Mouse (Mus musculus) stomach, embryonic 16.5 days (tissue): ENCODE data around the gene Cbx8. TPM values are rescaled to one million over a fixed set of nuclear protein-coding genes. Genes with fewer than 3 reads are reported as not detected.

ENCODE experiments used
- ATAC-seq: fragments of 200-750 bp; cut with Nextera tagmentation; 2 replicates; pipeline ENCODE4 v1.8.0; 2017; ENCODE audit warnings: moderate number of reproducible peaks, moderate TSS enrichment; ENCODE audit not compliant: insufficient read depth, low FRiP score
- H3K27ac ChIP-seq: fragments of 300-500 bp; sonication (generic); 2 replicates; pipeline ENCODE4 v1.5.1; 2014; ENCODE audit warnings: low read length
- H3K27me3 ChIP-seq: fragments of 300-500 bp; sonication (generic); 2 replicates; pipeline ENCODE4 v1.6.1; 2014; ENCODE audit warnings: low read length, control low read depth, mixed read lengths; ENCODE audit not compliant: control insufficient read depth, insufficient read depth
- H3K36me3 ChIP-seq: fragments of 300-500 bp; sonication (generic); 2 replicates; pipeline ENCODE4 v1.6.1; 2014; ENCODE audit warnings: low read length; ENCODE audit not compliant: control insufficient read depth, insufficient read depth
- H3K4me1 ChIP-seq: fragments of 300-500 bp; sonication (generic); 2 replicates; pipeline ENCODE4 v1.6.1; 2014; ENCODE audit warnings: low read length, control low read depth, mixed read lengths; ENCODE audit not compliant: control insufficient read depth, insufficient read depth
- H3K4me2 ChIP-seq: fragments of 300-500 bp; sonication (generic); 2 replicates; pipeline ENCODE4 v1.6.1; 2014; ENCODE audit warnings: low read depth, low read length, mixed read lengths
- H3K4me3 ChIP-seq: fragments of 300-500 bp; sonication (generic); replicated peaks from 2 replicates; pipeline ENCODE4 v1.5.1; 2014; ENCODE audit warnings: mild to moderate bottlenecking, low read length
- H3K9ac ChIP-seq: fragments of 300-500 bp; sonication (generic); 2 replicates; pipeline ENCODE4 v1.6.1; 2014; ENCODE audit warnings: low read length
- H3K9me3 ChIP-seq: fragments of 300-500 bp; sonication (generic); replicated peaks from 2 replicates; pipeline ENCODE4 v1.6.1; 2016; ENCODE audit warnings: low read length, control low read depth; ENCODE audit not compliant: control insufficient read depth
- whole genome bisulfite sequencing: fragments of 180-500 bp; shearing (Covaris S2); extraction: QIAGEN DNeasy Blood & Tissue Kit; methylation state at CpG from one replicate; pipeline ENCODE4 v1.1.7; 2014; 5-methylcytosine and 5-hydroxymethylcytosine counted together
- polyA plus RNA-seq: library from polyadenylated mRNA; unstranded; fragments of >200 nt; fragmentation: Nextera tagmentation; extraction: Ambion mirVana; gene quantifications from 2 replicates; pipeline ENCODE4 v1.2.1, GENCODE M21; 2015

The Cbx8 gene
- polyA plus RNA-seq, 1 experiment from 2014 or later, result 6.4 TPM

- peak overlapping the region; percentile 85 for H3K9ac ChIP-seq
- WGBS, result 1% methylated on average over 15 of the region's 15 CpGs
- ATAC-seq, result no peak
Measured at GRCm38 (mm10) chr11:119023616-119023980, 17.2 kb downstream of the Cbx8 start.

GRCm38 (mm10) chr11:119022895-119023615 lies 17.7 kb downstream of the Cbx8 start, which contains the start of gene Cbx2:
Gene Cbx2, plus strand, starts transcription at chr11:119022962.
- peak within 1 kb of the TSS; percentile 91 for H3K4me2 ChIP-seq
- peak within 1 kb of the TSS; percentile 85 for H3K4me3 ChIP-seq
- WGBS, result under 1% methylated on average over 99 of the region's 99 CpGs
- H3K27ac ChIP-seq, result peak within 1 kb of the TSS; percentile 67
- peaks cover 42% of the 10 kb centered on the region for H3K4me1 ChIP-seq
- H3K27me3 ChIP-seq, result peaks cover 9% of the 10 kb centered on the region; the same call in 1 of the 2 replicates
- H3K9ac ChIP-seq, result peak within 1 kb of the TSS; percentile 85
- peaks cover 8% of the 10 kb centered on the region; the same call in 1 of the 2 replicates for H3K36me3 ChIP-seq
- peak; percentile 93 for ATAC-seq
- H3K9me3 ChIP-seq, result no peaks in the 10 kb centered on the region

More at GRCm38 (mm10) chr11:119023616-119023980, 17.2 kb downstream of the Cbx8 start:
- H3K27me3 ChIP-seq, result peaks cover 9% of the 10 kb centered on the region; the same call in 1 of the 2 replicates
- H3K4me3 ChIP-seq, result peak overlapping the region; percentile 85
- peaks cover 8% of the 10 kb centered on the region; the same call in 1 of the 2 replicates for H3K36me3 ChIP-seq
- peaks cover 42% of the 10 kb centered on the region for H3K4me1 ChIP-seq
- H3K27ac ChIP-seq, result peak overlapping the region; percentile 67
- peak overlapping the region; percentile 91 for H3K4me2 ChIP-seq
- no peaks in the 10 kb centered on the region for H3K9me3 ChIP-seq

- WGBS, result 4% methylated on average over 42 of the region's 42 CpGs
- H3K27me3 ChIP-seq, result peaks cover 9% of the 10 kb centered on the region; the same call in 1 of the 2 replicates
- peaks cover 42% of the 10 kb centered on the region for H3K4me1 ChIP-seq
- H3K27ac ChIP-seq, result peak overlapping the region; percentile 26; the same call in 1 of the 2 replicates
- peak overlapping the region; percentile 91 for H3K4me2 ChIP-seq
- peak overlapping the region; percentile 85 for H3K4me3 ChIP-seq
- H3K9me3 ChIP-seq, result no peaks in the 10 kb centered on the region
- no peak for ATAC-seq
- H3K9ac ChIP-seq, result peak overlapping the region; percentile 85
- peaks cover 8% of the 10 kb centered on the region; the same call in 1 of the 2 replicates for H3K36me3 ChIP-seq
Measured at GRCm38 (mm10) chr11:119022068-119022894, 18.5 kb downstream of the Cbx8 start.

GRCm38 (mm10) chr11:119021180-119021579 lies 19.6 kb downstream of the Cbx8 start:
- H3K4me1 ChIP-seq, result peaks cover 36% of the 10 kb centered on the region
- H3K27me3 ChIP-seq, result peaks cover 9% of the 10 kb centered on the region; the same call in 1 of the 2 replicates
- H3K27ac ChIP-seq, result no peak overlapping the region
- 77% methylated on average over 7 of the region's 7 CpGs for WGBS
- H3K9me3 ChIP-seq, result no peaks in the 10 kb centered on the region
- H3K36me3 ChIP-seq, result no peaks in the 10 kb centered on the region
- no peak overlapping the region for H3K4me2 ChIP-seq
- ATAC-seq, result no peak
- no peak overlapping the region for H3K4me3 ChIP-seq
- H3K9ac ChIP-seq, result no peak overlapping the region

GRCm38 (mm10) chr11:119017506-119017905 lies 23.3 kb downstream of the Cbx8 start:
- no peak overlapping the region for H3K4me3 ChIP-seq
- 71% methylated on average over 7 of the region's 7 CpGs for WGBS
- peaks cover 9% of the 10 kb centered on the region; the same call in 1 of the 2 replicates for H3K27me3 ChIP-seq
- no peaks in the 10 kb centered on the region for H3K9me3 ChIP-seq
- H3K36me3 ChIP-seq, result no peaks in the 10 kb centered on the region
- H3K4me2 ChIP-seq, result no peak overlapping the region
- H3K9ac ChIP-seq, result no peak overlapping the region
- no peak for ATAC-seq
- H3K27ac ChIP-seq, result no peak overlapping the region
- H3K4me1 ChIP-seq, result peaks cover 9% of the 10 kb centered on the region; the same call in 1 of the 2 replicates

- H3K4me1 ChIP-seq, result no peaks in the 10 kb centered on the region
- WGBS, result 74% methylated on average over 7 of the region's 7 CpGs
- no peak for ATAC-seq
Measured at GRCm38 (mm10) chr11:119014455-119014854, 26.3 kb downstream of the Cbx8 start.

GRCm38 (mm10) chr11:119007461-119008456 lies 33.0 kb downstream of the Cbx8 start:
- WGBS, result 19% methylated on average over 21 of the region's 21 CpGs
- peak overlapping the region; percentile 50 for H3K9ac ChIP-seq
- H3K27ac ChIP-seq, result no peak overlapping the region
- peak overlapping the region; percentile 46 for H3K4me2 ChIP-seq
- peak; percentile 90; the same call in 1 of the 2 replicates for ATAC-seq
- H3K36me3 ChIP-seq, result no peaks in the 10 kb centered on the region
- H3K9me3 ChIP-seq, result no peaks in the 10 kb centered on the region
- no peaks in the 10 kb centered on the region for H3K4me1 ChIP-seq
- peak overlapping the region; percentile 37 for H3K4me3 ChIP-seq
- H3K27me3 ChIP-seq, result no peaks in the 10 kb centered on the region

More at GRCm38 (mm10) chr11:119014455-119014854, 26.3 kb downstream of the Cbx8 start:
- Histone ChIP-seq H3K4me2 (no peak overlapping the region), H3K4me3 (no peak overlapping the region), H3K9me3 (no peaks in the 10 kb centered on the region), H3K9ac (no peak overlapping the region), H3K36me3 (no peaks in the 10 kb centered on the region), H3K27me3 (no peaks in the 10 kb centered on the region), H3K27ac (no peak overlapping the region)

GRCm38 (mm10) chr11:119006462-119006861 lies 34.3 kb downstream of the Cbx8 start:
- Histone ChIP-seq H3K9ac (no peak overlapping the region), H3K9me3 (no peaks in the 10 kb centered on the region)

More at GRCm38 (mm10) chr11:119006462-119006861, 34.3 kb downstream of the Cbx8 start:
- Histone ChIP-seq H3K4me2 (no peak overlapping the region), H3K27me3 (no peaks in the 10 kb centered on the region), H3K27ac (no peak overlapping the region), H3K36me3 (no peaks in the 10 kb centered on the region), H3K4me1 (no peaks in the 10 kb centered on the region), H3K4me3 (no peak overlapping the region)
- WGBS, result 64% methylated on average over 3 of the region's 3 CpGs
- ATAC-seq, result no peak
